Mouse (Mus musculus): ENCODE data around the gene Rmnd5a. TPM values are rescaled to one million over a fixed set of nuclear protein-coding genes. Genes with fewer than 3 reads are reported as not detected.

Rmnd5a gene
- total RNA-seq, 2 experiments from 2014 or later: 85.1 to 87.0 TPM

DNA sequence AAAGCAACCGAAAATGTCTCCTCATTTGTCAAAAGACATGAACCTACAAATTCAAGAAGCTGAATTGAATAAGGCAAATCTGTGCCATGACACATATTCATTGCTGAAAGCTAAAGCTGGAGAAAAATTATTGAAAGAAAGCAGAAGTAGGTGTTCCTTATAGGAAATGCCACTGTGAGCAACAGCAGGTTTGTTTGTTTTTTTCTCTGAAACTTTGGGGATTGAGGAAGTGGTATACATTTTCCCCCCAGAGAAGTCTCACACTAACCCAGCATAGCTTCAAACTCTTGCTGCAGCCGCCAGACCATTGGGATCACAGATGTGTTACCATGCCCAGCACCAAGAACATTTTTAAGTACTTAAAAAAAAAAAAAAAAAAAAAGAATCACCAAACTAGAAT is 12.4 kb upstream of the Rmnd5a start:
- DNase-seq (ENCODE audit: low spot score in 2 of 2): no peak
- intact Hi-C loops (cut with DNase I): no loop called here

DNA sequence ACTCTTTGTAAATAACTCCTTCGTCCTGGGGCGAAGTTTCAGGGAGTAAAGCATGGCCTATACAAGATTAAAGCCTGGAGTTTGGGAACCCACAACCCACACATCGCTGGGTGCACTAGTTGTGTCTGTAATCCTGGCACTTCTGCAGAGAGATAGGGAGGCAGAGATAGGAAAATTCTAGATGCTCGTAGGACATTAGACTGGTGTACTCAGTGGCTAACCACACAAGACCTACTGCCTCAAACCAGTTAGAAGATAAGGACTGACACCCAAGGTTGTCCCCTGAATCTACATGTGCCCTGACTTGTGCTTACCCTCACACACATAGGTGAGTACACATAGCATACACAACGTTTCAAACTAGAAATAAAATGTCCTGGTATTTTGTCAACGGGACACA is 5.1 kb upstream of the Rmnd5a start:
- DNase-seq (ENCODE audit: low spot score in 2 of 2): no peak
- intact Hi-C loops (cut with DNase I): no loop called here

DNA sequence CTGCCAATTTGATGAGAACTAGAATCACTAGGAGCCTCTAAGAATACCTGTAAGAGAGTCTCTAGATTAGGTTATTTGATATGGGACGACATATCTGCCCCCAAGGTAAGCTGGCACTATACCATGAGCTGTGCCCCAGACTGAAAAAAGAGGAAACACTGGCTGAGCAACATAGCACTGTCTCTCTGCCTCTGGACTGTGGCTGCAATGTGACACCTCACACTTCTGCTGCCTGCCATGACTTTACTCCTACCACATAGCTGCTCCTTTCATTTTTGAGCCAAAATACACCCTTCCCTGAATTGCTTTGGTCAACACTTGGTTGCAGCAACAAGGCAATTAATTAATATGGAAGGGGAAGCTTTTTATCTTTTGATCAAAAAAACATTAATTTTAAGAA is 4.3 kb upstream of the Rmnd5a start:
- intact Hi-C loops (cut with DNase I): no loop called here
- no peak for DNase-seq (ENCODE audit: low spot score in 2 of 2)

DNA sequence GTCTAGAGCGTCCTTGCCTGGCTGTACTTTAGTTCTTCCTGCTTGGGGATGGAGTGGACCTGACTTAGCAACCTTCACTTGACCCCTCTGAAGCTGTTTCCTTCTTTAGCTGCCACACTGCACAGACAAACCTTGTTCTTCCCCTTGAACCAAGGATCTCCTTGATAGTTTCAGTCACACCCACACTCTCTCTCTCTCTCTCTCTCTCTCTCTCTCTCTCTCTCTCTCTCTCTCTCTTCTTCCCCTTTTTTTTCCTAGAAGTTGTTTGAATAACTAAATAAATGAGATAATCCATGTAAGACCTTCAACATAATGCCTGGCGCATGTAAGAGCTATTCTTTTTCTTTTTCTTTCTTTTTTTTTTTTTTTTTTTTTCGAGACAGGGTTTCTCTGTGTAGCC is 1.7 kb upstream of the Rmnd5a start:
- intact Hi-C loops (cut with DNase I): no loop called here

DNA sequence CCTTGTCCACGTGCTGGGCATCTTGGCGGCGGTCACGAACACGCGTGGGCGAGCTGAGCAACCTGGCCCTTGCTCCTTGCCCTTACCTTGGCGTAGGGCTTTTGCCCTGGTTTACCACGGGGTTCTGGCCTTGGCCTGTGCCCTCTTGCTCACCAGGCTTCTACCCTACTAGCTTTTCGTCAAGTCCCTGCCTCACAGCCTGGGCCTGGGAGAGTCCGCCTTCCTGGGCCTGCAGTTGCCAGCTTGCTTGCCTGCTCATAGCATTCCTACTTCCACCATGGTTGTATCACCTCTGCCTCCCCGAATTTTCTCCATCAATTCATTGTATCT is 779 bp upstream of the Rmnd5a start:
- intact Hi-C loops (cut with DNase I): no loop called here
- DNase-seq (ENCODE audit: low spot score in 2 of 2): no peak

More for the DNA sequence above, 1.7 kb upstream of the Rmnd5a start:
- no peak for DNase-seq (ENCODE audit: low spot score in 2 of 2)

DNA sequence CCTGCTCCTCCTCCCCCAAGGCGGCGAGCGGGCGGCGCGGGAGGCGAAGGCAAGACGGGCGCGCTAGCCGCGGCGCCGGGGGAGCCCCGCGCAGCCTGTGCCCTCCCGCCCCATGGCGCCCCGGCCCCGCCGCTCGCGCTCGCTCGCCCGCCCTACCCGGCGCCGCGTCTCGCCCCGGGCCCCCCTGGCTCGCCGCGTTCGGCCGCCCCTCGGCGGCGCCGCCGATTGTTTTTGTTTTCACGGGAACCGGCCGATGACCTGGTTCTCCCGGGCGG is 283 bp downstream of the Rmnd5a start:
- intact Hi-C loops (cut with DNase I): loop anchor here (1.0 kb wide), 1 partner anchor 54 kb away; no protein-coding TSS in a partner anchor
- no peak for DNase-seq (ENCODE audit: low spot score in 2 of 2)

DNA sequence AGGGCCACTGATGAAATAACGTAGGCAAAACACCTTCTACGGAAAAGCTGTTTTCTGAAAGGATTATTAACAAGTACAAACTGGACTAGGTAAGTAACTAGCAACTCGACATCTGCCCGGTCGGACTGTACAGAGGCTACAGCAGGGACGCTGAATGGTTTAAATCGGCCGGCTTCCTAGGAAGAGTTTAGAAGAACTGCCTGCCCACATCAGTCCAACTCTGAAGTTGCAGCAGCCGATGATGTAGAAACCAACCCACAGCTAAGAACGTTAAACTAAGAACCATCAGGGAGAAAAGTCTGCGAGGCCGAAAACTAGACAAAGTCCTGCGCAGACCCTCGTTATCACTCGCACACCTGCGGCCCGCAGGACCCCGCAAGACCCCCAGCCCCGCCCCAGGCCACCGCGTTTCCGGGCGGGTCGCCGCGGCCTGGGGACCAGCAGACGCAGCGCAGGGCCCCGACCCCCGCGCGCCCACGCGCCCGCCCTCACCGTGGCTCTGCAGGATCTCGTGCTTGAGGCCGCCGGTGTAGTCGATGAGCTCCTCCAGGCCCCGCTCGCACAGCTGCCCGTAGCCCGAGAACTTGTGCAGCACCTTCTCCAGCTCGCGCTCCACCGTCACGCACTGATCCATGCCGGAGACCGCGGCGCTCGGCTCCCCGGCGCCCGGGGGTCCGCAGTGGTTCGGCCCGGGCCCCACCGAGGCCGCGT is 776 bp downstream of the Rmnd5a start:
- intact Hi-C loops (cut with DNase I): loop anchor here (1.0 kb wide), 1 partner anchor 55 kb away; no protein-coding TSS in a partner anchor
- peak; percentile 43 to 57 for DNase-seq (ENCODE audit: low spot score in 2 of 2)

DNA sequence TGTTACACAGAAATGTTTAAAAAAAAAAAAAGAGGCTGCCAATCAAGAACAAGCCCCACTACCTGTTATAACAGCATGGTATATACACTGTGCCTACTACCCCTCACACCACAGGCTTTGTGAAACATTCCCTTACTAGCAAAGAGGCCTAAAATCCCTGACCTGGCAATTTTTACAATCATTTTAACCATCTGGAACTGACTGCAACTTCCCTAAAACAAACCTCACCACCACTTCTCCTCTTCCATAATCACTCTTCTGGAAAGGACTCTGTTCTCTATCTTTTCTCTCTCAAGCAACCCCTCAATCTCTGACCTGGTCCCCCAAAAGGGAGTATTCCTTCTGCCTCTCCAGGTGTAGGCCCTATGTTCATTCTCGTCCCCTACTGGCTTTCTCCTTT is 2.4 kb downstream of the Rmnd5a start:
- no peak for DNase-seq (ENCODE audit: low spot score in 2 of 2)
- intact Hi-C loops (cut with DNase I): no loop called here

DNA sequence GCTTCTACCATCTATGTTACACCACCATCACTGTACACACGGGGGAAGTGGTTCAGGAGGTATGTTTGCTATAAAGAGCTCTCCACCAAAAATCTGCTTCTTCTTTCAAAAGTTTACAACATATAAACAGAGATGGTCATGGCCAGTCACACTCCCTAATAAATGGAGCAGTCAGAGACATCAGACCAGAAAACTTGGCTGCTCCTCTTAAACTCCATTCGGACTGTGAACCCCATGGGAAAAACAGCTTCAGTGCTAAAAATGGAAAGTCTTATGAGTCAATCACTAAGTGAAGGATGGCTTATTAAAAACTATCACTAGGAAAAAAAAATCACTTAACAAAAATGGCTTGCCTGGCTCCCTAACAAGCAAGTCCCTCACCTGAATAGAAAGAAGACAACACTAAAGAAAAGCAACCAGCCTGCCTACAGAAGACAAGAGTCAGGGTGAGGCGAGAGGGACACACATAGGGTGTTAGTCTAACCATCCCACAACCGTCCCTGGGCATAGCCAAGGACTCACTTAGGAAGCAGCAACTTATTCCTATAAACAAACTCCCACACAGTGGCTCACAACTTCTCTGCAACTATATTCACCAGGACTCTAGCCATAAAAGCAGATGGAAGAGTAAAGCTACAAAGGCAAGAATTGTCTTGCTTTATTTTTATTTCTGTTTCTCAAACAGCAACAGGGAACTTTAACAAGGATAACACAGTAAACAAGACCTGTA is 12.3 kb downstream of the Rmnd5a start:
- intact Hi-C loops (cut with DNase I): no loop called here
- DNase-seq (ENCODE audit: low spot score in 2 of 2): no peak

DNA sequence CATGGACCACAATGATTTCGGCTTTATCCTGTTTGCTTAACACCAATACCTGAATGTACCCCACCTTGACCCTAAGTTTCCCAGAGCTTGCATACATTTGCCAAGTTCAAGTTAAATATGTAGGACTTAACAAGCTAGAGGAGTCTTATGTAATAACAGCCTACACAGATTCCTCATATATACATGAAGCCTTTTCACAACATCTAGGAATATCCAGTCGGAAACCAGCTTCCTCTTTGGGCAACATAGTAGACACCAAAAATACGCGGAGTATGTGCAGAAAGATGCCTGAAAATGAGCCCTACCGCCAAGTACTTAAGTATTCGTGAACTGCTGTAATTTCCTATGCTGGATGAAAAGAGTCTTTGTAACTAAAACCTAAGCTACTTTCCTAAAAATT is 14.8 kb downstream of the Rmnd5a start:
- peak in 1 of 2 experiments; percentile 10 for DNase-seq (ENCODE audit: low spot score in 2 of 2)
- intact Hi-C loops (cut with DNase I): no loop called here

DNA sequence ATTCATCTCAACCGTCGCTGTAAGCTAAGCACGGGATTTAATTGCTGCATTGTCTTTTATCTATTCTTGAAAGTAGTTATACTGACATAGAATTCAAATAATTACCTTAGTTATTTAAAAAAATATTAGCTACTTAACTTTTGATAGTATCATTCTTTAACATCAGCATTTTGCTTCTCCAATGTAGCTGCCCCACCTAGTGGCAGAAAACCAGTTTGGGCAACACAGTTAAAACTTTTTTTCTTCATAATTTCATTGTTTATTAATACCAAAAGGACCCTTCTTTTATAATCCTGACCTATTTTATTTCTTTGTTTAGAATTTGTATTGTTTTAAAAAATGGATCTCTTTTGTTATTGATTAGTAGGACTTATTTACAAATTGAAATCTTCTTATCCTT is 17.3 kb downstream of the Rmnd5a start:
- DNase-seq (ENCODE audit: low spot score in 2 of 2): peak in 1 of 2 experiments; percentile 31
- intact Hi-C loops (cut with DNase I): no loop called here

DNA sequence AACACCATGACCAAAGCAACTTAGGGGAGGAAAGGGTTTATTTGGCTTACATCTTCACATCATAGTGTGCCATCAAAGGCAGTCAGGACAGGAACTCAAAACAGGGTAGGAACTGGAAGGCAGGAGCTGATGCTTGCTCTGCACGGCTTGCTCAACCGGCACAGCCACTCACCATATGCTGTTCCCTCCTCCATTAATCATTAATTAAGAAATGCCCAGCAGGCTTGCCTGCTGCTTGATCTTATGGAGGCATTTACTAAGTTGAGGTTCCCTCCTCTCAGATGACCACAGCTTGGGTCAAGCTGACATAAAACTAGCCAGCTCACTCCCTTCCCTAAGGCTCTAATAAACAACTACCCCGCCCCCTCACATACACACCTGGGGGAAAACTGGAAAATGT is 18.3 kb downstream of the Rmnd5a start:
- intact Hi-C loops (cut with DNase I): no loop called here

DNA sequence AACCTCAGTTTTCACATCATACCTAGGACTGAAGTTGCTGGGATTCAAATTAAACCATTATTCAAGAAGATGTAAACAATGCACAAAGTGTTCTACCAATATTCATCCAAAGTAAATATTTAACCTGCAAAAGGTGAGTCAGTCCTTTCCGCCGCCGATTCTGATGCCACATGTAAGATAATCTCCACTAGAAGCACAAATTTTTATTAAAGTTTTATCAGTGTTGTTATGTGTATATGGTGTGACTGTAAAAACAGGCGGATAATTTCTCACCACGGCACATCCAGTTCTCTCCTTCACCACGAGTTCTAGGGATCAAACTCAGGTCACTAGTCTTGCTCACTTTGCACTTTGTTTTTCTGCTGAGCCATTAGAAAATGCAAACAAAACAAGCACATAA is 19.6 kb downstream of the Rmnd5a start:
- intact Hi-C loops (cut with DNase I): no loop called here
- no peak for DNase-seq (ENCODE audit: low spot score in 2 of 2)

More for the DNA sequence above, 18.3 kb downstream of the Rmnd5a start:
- DNase-seq (ENCODE audit: low spot score in 2 of 2): no peak

DNA sequence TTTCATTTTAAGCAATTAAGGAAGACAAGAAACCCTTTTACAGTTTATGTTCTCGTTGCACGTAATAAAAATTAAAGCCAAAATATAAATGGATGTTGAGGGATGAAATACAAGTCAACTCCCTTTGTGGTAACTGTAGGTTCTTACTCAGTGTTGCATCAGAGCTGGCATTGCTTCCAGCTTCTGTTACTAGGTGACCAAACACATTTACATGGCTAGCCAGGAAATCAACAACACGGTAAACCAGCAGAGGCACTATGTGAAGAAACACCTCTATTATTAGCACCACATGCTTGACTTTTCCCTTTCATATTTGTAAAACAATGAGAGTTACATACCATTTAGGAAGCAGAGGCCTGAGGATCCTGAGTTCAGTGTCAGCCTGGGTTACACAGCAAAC is 21.6 kb downstream of the Rmnd5a start:
- DNase-seq (ENCODE audit: low spot score in 2 of 2): no peak
- intact Hi-C loops (cut with DNase I): no loop called here

DNA sequence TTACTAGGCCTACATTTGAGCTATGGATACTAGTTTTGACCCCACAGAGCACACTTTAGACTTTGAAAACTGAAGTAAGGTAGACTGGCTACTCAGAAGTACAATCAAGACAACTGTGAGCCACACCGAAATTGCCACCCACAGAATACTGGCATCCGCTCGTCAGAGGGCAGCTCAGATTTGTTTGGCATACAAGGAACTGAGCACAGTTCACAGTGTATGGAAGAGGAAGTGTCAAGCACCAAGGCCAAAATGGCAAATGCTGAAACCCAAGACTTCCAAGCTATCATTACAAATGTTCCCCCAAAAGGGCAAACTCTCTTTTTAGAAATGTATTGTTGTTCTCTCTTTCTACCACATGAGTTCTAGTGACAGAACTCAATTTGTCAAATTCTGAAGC is 25.0 kb downstream of the Rmnd5a start:
- intact Hi-C loops (cut with DNase I): no loop called here
- no peak for DNase-seq (ENCODE audit: low spot score in 2 of 2)

DNA sequence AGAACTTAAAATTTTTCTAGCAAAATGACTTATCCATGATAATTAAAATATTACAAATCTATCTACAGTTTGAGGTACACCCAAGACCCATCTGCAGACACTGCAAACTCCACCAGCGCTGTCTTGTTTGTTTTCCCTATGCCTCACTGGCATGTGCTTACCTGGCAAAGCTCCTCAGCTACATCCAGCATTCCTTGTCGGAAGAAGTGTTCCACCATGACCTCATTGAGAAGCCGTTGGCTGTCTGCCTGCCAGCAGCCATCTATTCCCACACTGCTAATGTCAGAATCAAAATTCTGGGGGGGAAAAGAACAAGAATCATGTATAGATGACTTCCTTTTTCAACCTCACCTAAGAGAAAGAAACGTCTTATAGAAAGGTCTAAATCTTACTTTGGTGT is 25.8 kb downstream of the Rmnd5a start:
- no peak for DNase-seq (ENCODE audit: low spot score in 2 of 2)
- intact Hi-C loops (cut with DNase I): no loop called here

DNA sequence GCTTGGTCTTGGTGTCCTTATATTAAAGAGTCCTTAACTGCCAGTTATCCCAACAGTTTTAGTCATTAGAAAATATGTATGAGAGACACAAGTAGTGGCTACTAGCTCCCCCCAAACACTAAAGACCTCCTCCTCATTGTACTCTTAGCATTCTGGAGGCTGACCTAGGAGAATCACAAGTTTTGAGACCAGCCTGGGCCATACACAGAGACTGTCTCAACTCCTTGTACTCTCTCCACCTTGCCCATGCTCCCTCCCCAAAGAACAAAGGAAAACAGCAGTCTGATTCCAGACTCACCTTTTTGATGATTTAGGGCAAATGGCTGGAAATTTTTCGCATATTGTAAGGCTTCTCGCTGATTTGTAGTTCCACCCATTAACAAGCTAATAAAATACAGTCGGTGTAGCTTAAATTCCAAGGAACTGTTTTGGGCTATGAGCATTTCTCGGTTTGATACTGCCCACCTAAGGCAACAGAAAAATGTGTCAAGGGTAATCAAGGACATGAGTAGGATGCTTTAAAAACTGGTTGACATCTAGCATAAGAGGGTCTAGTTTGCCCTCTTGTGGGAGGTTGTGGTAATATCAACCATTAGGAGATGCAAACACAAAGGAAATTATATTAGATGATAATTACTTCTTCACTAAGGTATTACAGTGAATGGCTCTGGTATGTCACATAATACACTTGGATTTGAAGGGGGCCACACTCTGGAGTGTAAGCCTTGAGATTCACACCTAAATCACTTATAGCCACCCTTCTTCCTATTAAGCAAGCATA is 41.4 kb downstream of the Rmnd5a start:
- intact Hi-C loops (cut with DNase I): loop anchor here (5.0 kb wide), 1 partner anchor 232 kb away; no protein-coding TSS in a partner anchor
- DNase-seq (ENCODE audit: low spot score in 2 of 2): peak; percentile 53 to 62

DNA sequence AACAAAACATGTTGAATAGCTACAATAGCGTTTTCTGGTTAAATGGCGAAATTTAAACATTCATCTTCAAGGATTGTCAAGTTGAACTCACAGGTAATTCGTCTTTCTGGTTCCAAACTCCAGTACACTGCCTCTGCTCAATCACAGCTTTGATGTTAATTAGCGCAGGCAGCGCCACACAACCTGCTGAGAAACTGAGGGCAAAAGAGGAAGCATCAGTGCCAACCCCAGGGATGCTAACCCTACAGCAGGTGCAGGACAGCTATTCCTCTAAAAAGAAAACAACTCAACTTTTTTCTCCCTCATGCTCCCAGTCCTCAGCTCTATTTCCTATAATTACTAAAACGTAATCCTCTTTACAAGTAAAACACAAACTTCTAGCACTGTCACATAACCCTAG is 43.7 kb downstream of the Rmnd5a start:
- DNase-seq (ENCODE audit: low spot score in 2 of 2): no peak
- intact Hi-C loops (cut with DNase I): loop anchor here (5.0 kb wide), 1 partner anchor 229 kb away; no protein-coding TSS in a partner anchor

DNA sequence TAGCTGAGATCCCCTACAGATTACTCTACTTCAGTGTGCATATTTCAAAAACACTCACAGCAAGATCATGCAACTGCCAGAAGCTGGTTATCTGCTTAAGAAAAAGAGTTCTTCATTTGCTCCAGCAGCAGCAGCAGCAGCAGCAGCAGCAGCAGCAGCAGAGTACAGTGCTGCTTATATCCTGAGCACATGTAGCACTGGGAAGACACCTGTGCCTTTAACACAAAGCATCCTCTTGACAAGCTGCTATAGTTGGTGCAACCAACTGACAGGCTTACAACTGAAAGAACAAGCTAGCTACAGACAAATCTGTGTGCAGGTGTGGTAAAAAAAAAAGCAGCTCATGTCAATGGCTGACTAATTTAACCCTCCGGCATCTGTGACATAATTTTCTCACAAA is 44.4 kb downstream of the Rmnd5a start:
- DNase-seq (ENCODE audit: low spot score in 2 of 2): no peak
- intact Hi-C loops (cut with DNase I): loop anchor here (5.0 kb wide), 1 partner anchor 229 kb away; no protein-coding TSS in a partner anchor

DNA sequence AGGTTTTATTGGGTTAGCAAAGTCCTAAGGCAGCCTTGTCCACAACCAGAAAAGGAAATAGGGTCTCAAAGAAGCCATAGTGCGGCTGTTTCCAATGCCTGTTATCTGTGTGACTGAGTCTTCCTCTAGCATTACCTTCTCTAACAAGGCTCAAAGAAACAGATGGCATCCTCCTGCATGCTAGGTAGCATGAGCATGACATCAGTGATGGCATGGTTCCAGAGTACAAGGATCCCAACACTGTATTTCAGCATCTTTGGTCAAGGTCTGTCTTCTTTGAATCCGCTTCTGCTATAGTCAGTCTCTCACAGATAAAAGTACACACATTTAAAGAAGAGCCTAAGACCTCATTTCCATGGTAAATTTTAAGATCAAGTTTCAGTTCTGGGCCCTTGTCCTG is 49.9 kb downstream of the Rmnd5a start:
- intact Hi-C loops (cut with DNase I): no loop called here
- DNase-seq (ENCODE audit: low spot score in 2 of 2): no peak

DNA sequence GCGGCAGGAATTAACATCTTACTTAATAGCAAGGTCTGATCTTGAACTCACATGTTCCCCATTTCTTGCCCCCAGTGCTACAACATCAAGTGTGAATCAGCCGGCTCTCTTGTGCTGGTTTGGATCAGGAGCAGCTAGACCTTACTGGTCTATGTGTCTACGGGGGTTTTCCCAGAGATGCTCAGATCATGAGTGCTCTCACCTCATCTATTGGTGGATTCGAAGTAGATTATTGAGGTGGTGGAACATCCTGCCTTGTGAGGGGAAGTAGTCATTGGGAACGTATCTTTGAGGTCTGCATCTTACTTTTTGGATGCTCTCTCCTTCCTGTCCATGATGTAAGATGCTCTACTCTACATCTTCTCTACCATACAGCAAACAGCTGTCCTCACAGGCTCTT is 58.8 kb downstream of the Rmnd5a start:
- DNase-seq (ENCODE audit: low spot score in 2 of 2): no peak
- intact Hi-C loops (cut with DNase I): no loop called here

Data from left cerebral cortex, postnatal 14 days (tissue).